Mouse (Mus musculus) ES-E14 (cell line): ENCODE measurements at regions not wholly inside any gene's neighbourhood (a gene's known extent, or its start where the extent isn't known, plus 50 kb on each side); places are given as distances from the start of the nearest gene placed in this dataset.

Source experiments
- CHD2 ChIP-seq: IDR thresholded peaks from 2 replicates; pipeline ENCODE4 v1.6.1; 2014; ENCODE audit warnings: mild to moderate bottlenecking, low read depth, low read length, inconsistent platforms
- ZNF384 ChIP-seq: IDR thresholded peaks from 2 replicates; pipeline ENCODE4 v1.6.1; 2012; ENCODE audit warnings: low read depth, low read length, inconsistent platforms

GRCm38 (mm10) chr16:78170627-78171605 lies 130.4 kb upstream of the Cxadr start:
- TF ChIP-seq ZNF384: no peak
- TF ChIP-seq CHD2: no peak
